Mouse (Mus musculus): ENCODE results near the gene Olfr895.

The Olfr895 gene

GRCm38 (mm10) chr9:38267551-38267950 is at the start of gene Olfr895:
Gene Olfr895 (plus strand): TSS chr9:38267851.
- DNase-seq (ENCODE audit: low spot score in 2 of 2): no peak

GRCm38 (mm10) chr9:38252474-38252873 is 15.2 kb upstream of the Olfr895 start, which contains the start of gene Olfr143:
Gene Olfr143 (plus strand): TSS chr9:38252774.
- no peak for DNase-seq (ENCODE audit: low spot score in 2 of 2)

- no peak for DNase-seq (ENCODE audit: low spot score in 2 of 2)
These were observed 23.2 kb downstream of the Olfr895 start, which contains the start of gene Olfr896-ps1 for GRCm38 (mm10) chr9:38290807-38291206. Gene Olfr896-ps1 (plus strand): TSS chr9:38291107.
